Mouse (Mus musculus) bone marrow, adult 2 months (tissue): ENCODE data around the gene Il11ra1.

Experiments used
- CTCF ChIP-seq: fragments of 200-500 bp; IDR thresholded peaks from 2 replicates; pipeline ENCODE4 v1.5.1; 2011; ENCODE audit warnings: low read length, control low read depth; ENCODE audit not compliant: control insufficient read depth, insufficient read depth
- POLR2A ChIP-seq: fragments of 200-500 bp; IDR thresholded peaks from 2 replicates; pipeline ENCODE4 v1.6.1; 2011; ENCODE audit warnings: low read depth, mild to moderate bottlenecking, control low read depth, low read length, borderline replicate concordance; ENCODE audit not compliant: control insufficient read depth

DNA sequence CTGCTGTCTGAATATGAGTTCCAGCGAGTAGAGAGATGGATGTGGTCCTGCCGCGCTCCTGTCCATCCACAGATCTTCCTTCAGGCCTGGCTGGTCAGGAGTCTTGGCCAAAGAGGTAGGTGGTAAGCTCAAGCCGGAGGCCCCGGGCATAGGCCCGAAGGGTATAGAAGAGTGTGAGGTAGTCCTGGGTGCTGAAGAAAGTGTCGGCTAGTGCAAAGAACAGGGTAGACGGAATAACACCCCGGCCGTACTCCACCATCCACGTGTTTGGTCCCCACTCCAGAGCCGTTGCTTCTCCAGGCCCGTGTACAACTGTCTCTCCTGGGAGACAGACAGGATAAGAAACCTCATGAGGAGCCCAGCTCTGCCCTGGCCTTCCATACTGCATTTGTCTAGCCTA lies 39.5 kb downstream of the Il11ra1 start:
- TF ChIP-seq CTCF (no peak), POLR2A (no peak)
